Mouse (Mus musculus): ENCODE measurements around the gene Rflnb.

DNA sequence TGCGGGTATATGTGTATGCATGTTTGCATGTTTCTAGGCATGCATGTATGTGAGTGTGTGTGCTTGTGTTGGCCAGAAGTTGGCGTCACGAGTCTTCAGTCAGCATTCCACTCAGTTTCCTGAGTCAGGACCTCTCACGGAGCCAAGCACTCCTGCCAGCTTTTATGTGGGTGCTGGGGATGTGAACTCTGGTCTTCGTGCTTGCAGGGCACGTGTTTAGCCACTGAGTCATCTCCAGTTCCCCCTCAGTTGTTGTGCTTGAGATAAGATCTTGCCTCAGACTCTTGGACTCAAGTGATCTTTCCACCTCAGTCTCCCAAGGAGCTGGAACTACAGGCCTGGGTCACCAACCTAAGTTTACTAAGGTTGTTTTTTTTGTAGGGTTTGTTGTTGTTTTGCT, 18.5 kb downstream of the Rflnb start:
- TF ChIP-seq CTCF (IDR thresholded peaks at IDR 0.05; ENCODE audit: borderline replicate concordance, insufficient read depth, low read depth, low read length), result no peak
- no peak for TF ChIP-seq POLR2A (IDR thresholded peaks at IDR 0.05; ENCODE audit: borderline replicate concordance, insufficient read depth, low read length)
